Mouse (Mus musculus): ENCODE results near the gene Peg3. TPM values are rescaled to one million over a fixed set of nuclear protein-coding genes. Genes with fewer than 3 reads are reported as not detected.
A peak's percentile ranks its signal among the peaks of the same experiment; 100 is the strongest.

Gene Peg3
- total RNA-seq, 2 experiments from 2014 or later, result 0.21 TPM; not detected in 1

GRCm38 (mm10) chr7:6727351-6728121, 2.7 kb downstream of the Peg3 start:
- peak; percentile 12; the same call in 1 of the 2 replicates for ATAC-seq (replicated peaks; ENCODE audit: poor library complexity, severe bottlenecking)

DNA sequence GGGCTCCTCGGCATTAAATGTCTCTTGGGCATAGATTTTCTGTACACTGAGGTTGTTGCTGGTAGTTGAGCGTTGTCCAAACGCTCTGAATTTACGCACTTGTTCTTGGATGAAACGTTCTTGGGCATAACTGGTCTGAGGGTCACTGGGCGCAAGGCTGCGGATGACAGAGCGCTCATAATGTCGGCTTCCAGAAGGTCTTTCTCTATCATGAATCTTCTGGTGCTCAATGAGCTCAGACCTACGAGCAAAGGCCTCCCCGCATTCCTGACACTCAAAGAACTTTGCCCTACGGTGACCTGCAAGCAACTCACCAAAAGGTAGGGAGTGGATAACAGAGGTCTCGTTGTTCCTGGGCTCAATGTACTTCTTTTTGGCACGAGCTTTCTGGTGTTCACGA, 20.8 kb downstream of the Peg3 start:
- ATAC-seq (replicated peaks; ENCODE audit: poor library complexity, severe bottlenecking), result no peak

DNA sequence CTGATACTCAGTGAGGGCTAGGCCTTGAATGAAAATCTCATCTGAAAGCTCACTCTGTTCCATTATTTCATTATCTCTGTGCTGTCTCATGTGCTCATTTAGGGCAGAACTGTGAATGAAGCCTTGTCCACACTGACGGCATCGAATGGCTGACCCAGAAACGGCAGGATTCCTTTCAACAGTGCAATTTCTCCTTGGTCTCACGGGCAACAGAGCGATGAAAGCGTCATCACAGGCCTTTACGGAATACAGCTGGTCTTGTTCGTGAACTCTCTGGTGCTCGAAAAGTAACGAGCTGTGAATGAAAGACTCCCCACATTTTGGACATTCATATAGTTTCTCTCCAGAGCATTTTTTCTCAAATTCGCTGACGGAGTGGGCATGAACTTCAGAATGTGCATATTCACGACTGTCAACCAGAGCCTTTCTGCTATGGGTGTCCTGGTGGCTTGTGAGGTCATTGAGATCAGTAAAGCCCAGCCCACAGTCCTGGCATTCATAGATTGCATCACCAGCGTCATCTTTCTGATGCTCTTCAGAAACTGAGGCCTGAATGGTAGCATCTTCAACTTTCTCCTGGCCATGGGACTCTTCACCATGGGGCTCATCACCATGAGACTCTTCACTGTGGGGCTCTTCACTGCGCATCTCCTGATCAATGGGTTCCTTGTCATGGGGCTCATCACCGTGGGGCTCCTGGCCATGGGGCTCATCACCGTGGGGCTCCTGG, 21.6 kb downstream of the Peg3 start:
- no peak for ATAC-seq (replicated peaks; ENCODE audit: poor library complexity, severe bottlenecking)

GRCm38 (mm10) chr7:6707416-6708015, 22.7 kb downstream of the Peg3 start:
- ATAC-seq (replicated peaks; ENCODE audit: poor library complexity, severe bottlenecking), result no peak

GRCm38 (mm10) chr7:6699230-6699629, 31.0 kb downstream of the Peg3 start:
- ATAC-seq (replicated peaks; ENCODE audit: poor library complexity, severe bottlenecking), result no peak

- ATAC-seq (replicated peaks; ENCODE audit: poor library complexity, severe bottlenecking), result no peak
These were observed 33.8 kb downstream of the Peg3 start, which contains the start of gene Zim1 for GRCm38 (mm10) chr7:6696241-6697045. Zim1 (minus strand) TSS chr7:6696450.

DNA sequence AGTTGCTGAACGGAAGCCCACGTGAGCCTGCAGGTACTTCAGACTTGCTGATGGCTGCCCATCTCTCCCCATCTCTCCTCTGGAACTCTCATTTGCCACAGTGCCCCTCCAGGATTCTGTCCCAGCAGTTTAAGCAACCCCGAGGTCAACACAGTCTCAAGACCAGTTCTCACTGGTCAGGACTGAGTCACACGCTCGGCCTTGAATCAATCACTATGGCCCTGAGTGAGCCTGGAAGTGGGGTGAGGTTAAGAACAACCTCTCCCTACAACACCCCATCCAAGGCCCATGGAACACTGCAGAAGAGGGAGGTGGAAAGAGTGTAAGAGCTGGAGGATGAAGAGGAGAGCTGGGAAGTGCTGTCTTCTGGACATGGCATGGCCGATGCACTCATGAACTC, 44.7 kb downstream of the Peg3 start:
- ATAC-seq (replicated peaks; ENCODE audit: poor library complexity, severe bottlenecking), result no peak

- no peak for ATAC-seq (replicated peaks; ENCODE audit: poor library complexity, severe bottlenecking)
These were observed 63.5 kb downstream of the Peg3 start for GRCm38 (mm10) chr7:6666726-6667125.

DNA sequence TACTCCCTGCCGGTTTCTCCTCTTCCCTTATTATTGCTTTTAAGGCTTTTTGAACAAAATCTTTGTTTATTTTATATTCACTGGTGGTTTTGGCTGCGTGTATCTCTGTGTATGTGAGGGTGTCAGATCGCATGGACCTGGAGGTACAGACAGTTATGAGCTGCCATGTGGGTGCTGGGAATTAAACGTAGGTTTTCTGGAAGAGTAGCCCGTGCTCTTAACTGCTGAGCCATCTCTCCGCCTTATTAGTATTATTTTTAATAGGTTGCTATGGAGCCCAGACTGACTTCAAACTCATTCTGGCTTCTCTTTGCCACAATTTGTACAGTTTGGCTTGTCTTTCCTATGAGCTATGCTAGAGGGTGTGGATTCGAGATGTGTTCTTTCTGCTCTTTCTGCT, 66.8 kb downstream of the Peg3 start:
- ATAC-seq (replicated peaks; ENCODE audit: poor library complexity, severe bottlenecking), result no peak

DNA sequence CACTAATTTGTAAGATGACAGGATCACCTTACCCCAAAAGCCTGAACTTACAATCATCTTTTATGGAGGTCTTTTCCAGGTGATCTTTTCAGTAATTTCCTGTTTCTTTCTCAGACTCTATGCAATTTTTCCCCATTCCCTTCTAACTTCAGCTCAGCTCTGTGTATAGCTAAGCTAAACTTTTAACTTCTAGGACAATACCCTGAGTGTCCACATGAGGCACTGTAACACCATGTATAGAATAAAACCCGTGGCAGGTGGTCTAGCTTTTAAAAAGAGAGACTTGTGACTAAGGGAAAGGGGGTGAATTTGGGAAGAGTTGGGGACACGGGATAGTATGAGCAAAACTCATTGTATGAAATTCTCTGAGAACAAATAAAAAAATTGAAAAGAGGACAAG, 70.6 kb downstream of the Peg3 start:
- no peak for ATAC-seq (replicated peaks; ENCODE audit: poor library complexity, severe bottlenecking)

DNA sequence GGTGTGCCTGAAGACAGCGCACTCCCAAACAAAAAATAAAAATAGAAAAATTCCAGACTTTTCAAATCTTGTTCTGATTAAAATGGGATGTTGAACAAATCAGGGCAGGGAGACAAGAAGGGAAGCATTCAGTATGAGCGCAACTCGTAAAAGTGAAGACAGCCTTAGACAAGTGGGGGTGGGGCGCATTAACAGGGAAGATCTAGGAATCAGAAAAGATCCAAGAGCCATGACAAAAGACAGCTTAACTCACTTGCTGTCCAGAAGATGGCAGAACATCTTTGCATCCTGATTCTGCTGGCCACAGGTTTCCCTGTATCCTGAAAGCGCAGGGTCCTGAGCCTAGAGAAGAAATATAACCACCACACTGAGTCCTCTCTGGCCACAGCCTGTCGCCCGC, 71.6 kb downstream of the Peg3 start:
- no peak for ATAC-seq (replicated peaks; ENCODE audit: poor library complexity, severe bottlenecking)

Other genes starting within 250 kb of the Peg3 start
- gene Olfr5, start 243.5 kb downstream of the Peg3 start, total RNA-seq (2014; fragmentation: Nextera tagmentation), result not detected in 2 replicates
- 0.04 TPM in 1 of 2 replicates, not detected in the other for gene Olfr5, start 243.5 kb downstream of the Peg3 start, total RNA-seq (2017)
- gene Olfr1347, start 230.7 kb downstream of the Peg3 start, total RNA-seq (2014; fragmentation: Nextera tagmentation), result not detected in 2 replicates
- gene Olfr1347, start 230.7 kb downstream of the Peg3 start, total RNA-seq (2017), result not detected in 2 replicates
- not detected in 2 replicates for gene Olfr1348, start 221.7 kb downstream of the Peg3 start, total RNA-seq (2014; fragmentation: Nextera tagmentation)
- gene Olfr1348, start 221.7 kb downstream of the Peg3 start, total RNA-seq (2017), result not detected in 2 replicates
- gene Olfr1349, start 207.5 kb downstream of the Peg3 start, total RNA-seq (2014; fragmentation: Nextera tagmentation), result not detected in 2 replicates
- not detected in 2 replicates for gene Olfr1349, start 207.5 kb downstream of the Peg3 start, total RNA-seq (2017)
- not detected in 2 replicates for gene Olfr1350, start 165.6 kb downstream of the Peg3 start, total RNA-seq (2014; fragmentation: Nextera tagmentation)
- gene Olfr1350, start 165.6 kb downstream of the Peg3 start, total RNA-seq (2017), result not detected in 2 replicates
- gene Zim1, start 34.0 kb downstream of the Peg3 start, total RNA-seq (2014; fragmentation: Nextera tagmentation), result not detected in 2 replicates
- not detected in 2 replicates for gene Zim1, start 34.0 kb downstream of the Peg3 start, total RNA-seq (2017)
- gene Usp29, start 147 bp upstream of the Peg3 start, total RNA-seq (2014; fragmentation: Nextera tagmentation), result not detected in 2 replicates
- not detected in 2 replicates for gene Usp29, start 147 bp upstream of the Peg3 start, total RNA-seq (2017)

All from granulocyte monocyte progenitor cell, adult 5-6 weeks (primary cell).